Mouse (Mus musculus): ENCODE results near the gene Atp2a2. TPM values are rescaled to one million over a fixed set of nuclear protein-coding genes. Genes with fewer than 3 reads are reported as not detected.

Gene Atp2a2
- polyA plus RNA-seq, 1 experiment = 57.0 TPM

- Histone ChIP-seq H3K4me1 (ENCODE audit: control insufficient read depth, insufficient read depth, low read length) (no peaks in the 10 kb centered on the region; the same call in 1 of the 2 replicates), H3K27ac (ENCODE audit: insufficient read depth, low read depth, low read length) (no peak overlapping the region), H3K4me3 (ENCODE audit: insufficient read depth, low read length) (no peak overlapping the region)
- no peak for TF ChIP-seq POLR2A (IDR thresholded peaks at IDR 0.05; ENCODE audit: borderline replicate concordance, low read depth, low read length)
- TF ChIP-seq CTCF (IDR thresholded peaks at IDR 0.05; ENCODE audit: low read depth, low read length) = no peak
These were observed 28.0 kb upstream of the Atp2a2 start for GRCm38 (mm10) chr5:122529913-122530604.

DNA sequence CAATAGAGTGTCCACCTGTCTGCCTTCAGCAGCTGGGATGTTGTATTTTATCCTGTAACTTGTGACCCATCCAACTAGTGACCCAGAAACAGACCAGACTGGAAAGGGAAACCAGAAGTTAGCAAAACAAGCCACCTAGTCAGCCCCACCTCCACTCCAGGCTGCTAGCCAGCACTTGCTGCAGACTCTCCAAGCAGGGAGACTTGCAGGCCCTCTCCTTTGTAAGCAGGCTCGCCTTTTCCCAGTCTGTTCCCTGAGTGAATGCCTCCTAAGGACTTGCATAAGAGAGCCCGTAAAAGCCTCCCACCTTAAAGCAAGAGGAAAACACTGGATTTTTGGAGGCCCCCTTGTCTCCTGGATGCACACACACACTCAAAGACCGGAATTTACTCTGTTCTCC is 27.3 kb upstream of the Atp2a2 start:
- Histone ChIP-seq H3K4me3 (ENCODE audit: insufficient read depth, low read length) (no peak overlapping the region), H3K27ac (ENCODE audit: insufficient read depth, low read depth, low read length) (no peak overlapping the region), H3K4me1 (ENCODE audit: control insufficient read depth, insufficient read depth, low read length) (no peaks in the 10 kb centered on the region; the same call in 1 of the 2 replicates)
- TF ChIP-seq CTCF (IDR thresholded peaks at IDR 0.05; ENCODE audit: low read depth, low read length) (no peak), POLR2A (IDR thresholded peaks at IDR 0.05; ENCODE audit: borderline replicate concordance, low read depth, low read length) (no peak)

DNA sequence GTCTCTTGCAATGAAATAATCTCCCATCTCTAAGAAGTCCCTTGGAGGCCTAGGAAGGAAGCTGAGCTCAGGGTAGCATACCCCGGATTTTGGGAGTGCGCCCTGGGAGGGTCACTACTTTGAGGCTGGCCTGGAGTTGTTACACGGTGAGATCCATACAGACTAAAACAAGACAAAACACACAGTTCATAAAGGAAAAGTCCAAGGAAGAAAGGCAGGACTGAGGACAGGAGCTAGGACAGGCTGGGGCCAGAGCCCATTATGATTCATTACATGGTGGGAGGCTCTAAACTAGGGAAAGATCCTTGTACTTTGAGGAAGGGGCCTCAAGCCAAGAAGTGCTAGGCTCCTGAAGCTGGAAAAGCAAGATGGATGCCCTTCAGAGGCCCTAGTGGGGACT is 26.6 kb upstream of the Atp2a2 start:
- Histone ChIP-seq H3K4me1 (ENCODE audit: control insufficient read depth, insufficient read depth, low read length) (no peaks in the 10 kb centered on the region; the same call in 1 of the 2 replicates), H3K27ac (ENCODE audit: insufficient read depth, low read depth, low read length) (no peak overlapping the region), H3K4me3 (ENCODE audit: insufficient read depth, low read length) (no peak overlapping the region)
- TF ChIP-seq CTCF (IDR thresholded peaks at IDR 0.05; ENCODE audit: low read depth, low read length) = no peak
- no peak for TF ChIP-seq POLR2A (IDR thresholded peaks at IDR 0.05; ENCODE audit: borderline replicate concordance, low read depth, low read length)

GRCm38 (mm10) chr5:122527761-122528160 is 25.7 kb upstream of the Atp2a2 start:
- no peaks in the 10 kb centered on the region; the same call in 1 of the 2 replicates for H3K4me1 ChIP-seq (ENCODE audit: control insufficient read depth, insufficient read depth, low read length)
- TF ChIP-seq CTCF (IDR thresholded peaks at IDR 0.05; ENCODE audit: low read depth, low read length) = no peak
- TF ChIP-seq POLR2A (IDR thresholded peaks at IDR 0.05; ENCODE audit: borderline replicate concordance, low read depth, low read length) = no peak
- no peak overlapping the region for H3K4me3 ChIP-seq (ENCODE audit: insufficient read depth, low read length)
- H3K27ac ChIP-seq (ENCODE audit: insufficient read depth, low read depth, low read length) = no peak overlapping the region

- TF ChIP-seq POLR2A (IDR thresholded peaks at IDR 0.05; ENCODE audit: borderline replicate concordance, low read depth, low read length) (no peak), CTCF (IDR thresholded peaks at IDR 0.05; ENCODE audit: low read depth, low read length) (no peak)
- H3K27ac ChIP-seq (ENCODE audit: insufficient read depth, low read depth, low read length) = no peak overlapping the region
- no peaks in the 10 kb centered on the region; the same call in 1 of the 2 replicates for H3K4me1 ChIP-seq (ENCODE audit: control insufficient read depth, insufficient read depth, low read length)
- no peak overlapping the region for H3K4me3 ChIP-seq (ENCODE audit: insufficient read depth, low read length)
These were observed 25.1 kb upstream of the Atp2a2 start for GRCm38 (mm10) chr5:122526878-122527730.

- no peak overlapping the region for H3K27ac ChIP-seq (ENCODE audit: insufficient read depth, low read depth, low read length)
- H3K4me3 ChIP-seq (ENCODE audit: insufficient read depth, low read length) = no peak overlapping the region
- H3K4me1 ChIP-seq (ENCODE audit: control insufficient read depth, insufficient read depth, low read length) = no peaks in the 10 kb centered on the region; the same call in 1 of the 2 replicates
- no peak for TF ChIP-seq CTCF (IDR thresholded peaks at IDR 0.05; ENCODE audit: low read depth, low read length)
- TF ChIP-seq POLR2A (IDR thresholded peaks at IDR 0.05; ENCODE audit: borderline replicate concordance, low read depth, low read length) = no peak
These were observed 24.4 kb upstream of the Atp2a2 start for GRCm38 (mm10) chr5:122526405-122526804.

- no peak for TF ChIP-seq CTCF (IDR thresholded peaks at IDR 0.05; ENCODE audit: low read depth, low read length)
- TF ChIP-seq POLR2A (IDR thresholded peaks at IDR 0.05; ENCODE audit: borderline replicate concordance, low read depth, low read length) = no peak
- Histone ChIP-seq H3K4me1 (ENCODE audit: control insufficient read depth, insufficient read depth, low read length) (no peaks in the 10 kb centered on the region; the same call in 1 of the 2 replicates), H3K27ac (ENCODE audit: insufficient read depth, low read depth, low read length) (no peak overlapping the region)
These were observed 23.4 kb upstream of the Atp2a2 start for GRCm38 (mm10) chr5:122525238-122525931.

GRCm38 (mm10) chr5:122524854-122525237 is 22.8 kb upstream of the Atp2a2 start:
- Histone ChIP-seq H3K4me1 (ENCODE audit: control insufficient read depth, insufficient read depth, low read length) (no peaks in the 10 kb centered on the region; the same call in 1 of the 2 replicates), H3K27ac (ENCODE audit: insufficient read depth, low read depth, low read length) (no peak overlapping the region), H3K4me3 (ENCODE audit: insufficient read depth, low read length) (no peak overlapping the region)
- TF ChIP-seq CTCF (IDR thresholded peaks at IDR 0.05; ENCODE audit: low read depth, low read length) = no peak
- TF ChIP-seq POLR2A (IDR thresholded peaks at IDR 0.05; ENCODE audit: borderline replicate concordance, low read depth, low read length) = no peak

More at GRCm38 (mm10) chr5:122525238-122525931, 23.4 kb upstream of the Atp2a2 start:
- no peak overlapping the region for H3K4me3 ChIP-seq (ENCODE audit: insufficient read depth, low read length)

DNA sequence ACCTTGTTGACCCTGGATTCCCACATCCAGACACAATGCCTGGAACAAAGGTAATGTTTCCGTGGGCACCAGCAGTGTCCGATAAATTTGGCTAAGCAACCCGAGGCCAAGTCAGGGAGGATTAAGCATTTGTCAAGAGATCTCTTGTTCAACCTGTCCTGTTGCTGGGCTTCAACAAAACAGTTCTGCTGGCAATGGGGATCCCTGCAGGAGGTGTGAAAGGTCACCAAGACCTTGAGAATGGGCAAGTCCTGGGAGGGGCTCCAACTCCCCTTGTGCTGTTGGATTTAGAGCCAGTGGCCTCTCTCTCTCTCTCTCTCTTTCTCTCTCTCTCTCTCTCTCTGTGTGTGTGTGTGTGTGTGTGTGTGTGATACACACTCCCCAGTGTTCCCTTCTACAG is 22.2 kb upstream of the Atp2a2 start:
- Histone ChIP-seq H3K4me3 (ENCODE audit: insufficient read depth, low read length) (no peak overlapping the region), H3K4me1 (ENCODE audit: control insufficient read depth, insufficient read depth, low read length) (no peaks in the 10 kb centered on the region), H3K27ac (ENCODE audit: insufficient read depth, low read depth, low read length) (no peak overlapping the region)
- TF ChIP-seq CTCF (IDR thresholded peaks at IDR 0.05; ENCODE audit: low read depth, low read length) = no peak
- no peak for TF ChIP-seq POLR2A (IDR thresholded peaks at IDR 0.05; ENCODE audit: borderline replicate concordance, low read depth, low read length)

All from bone marrow macrophage, adult 2 months (primary cell).